Mouse (Mus musculus) bone marrow macrophage, adult 2 months (primary cell): ENCODE measurements around the gene Gabbr2.

Source experiments
- CTCF ChIP-seq: IDR thresholded peaks from 2 replicates; pipeline ENCODE4 v1.5.1; 2012; ENCODE audit warnings: low read depth, mild to moderate bottlenecking, low read length, moderate library complexity
- POLR2A ChIP-seq: IDR thresholded peaks from 2 replicates; pipeline ENCODE4 v1.6.1; 2012; ENCODE audit warnings: mild to moderate bottlenecking, low read depth, low read length, borderline replicate concordance

DNA sequence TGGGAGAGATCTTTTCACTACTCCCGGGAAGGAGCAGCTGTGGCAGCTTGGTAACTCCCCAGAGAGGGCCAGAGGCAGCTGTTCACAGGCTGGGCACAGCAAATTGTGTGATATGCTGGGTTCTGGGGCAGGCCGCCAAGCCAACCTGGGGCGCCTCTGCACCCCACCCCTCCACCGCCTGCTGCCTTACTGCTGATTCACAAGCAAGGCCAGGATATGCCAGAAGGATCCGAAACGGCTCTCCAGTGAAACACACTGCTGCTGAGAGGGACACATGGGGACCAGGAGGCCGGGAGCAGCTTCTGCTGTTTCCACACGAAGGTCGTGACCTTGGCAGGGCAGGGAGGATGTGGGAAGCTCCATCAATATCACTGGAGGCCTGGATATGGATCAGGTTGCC, 164.2 kb downstream of the Gabbr2 start:
- TF ChIP-seq POLR2A: no peak
- TF ChIP-seq CTCF: no peak
